Mouse (Mus musculus) limb, embryonic 10.5 days (tissue): ENCODE measurements around the gene Cyp2j6. TPM values are rescaled to one million over a fixed set of nuclear protein-coding genes. Genes with fewer than 3 reads are reported as not detected.
"Not testable (repeated sequence)": the region's sequence is repeated elsewhere in the genome, so short reads cannot be mapped to it uniquely, and the experiment has no call there.

ENCODE experiments used
- DNase-seq: peaks from one replicate; pipeline ENCODE4 v3.0.0-alpha.2; 2017; ENCODE audit warnings: low spot score
- H3K27ac ChIP-seq: fragments of 300-500 bp; sonication (generic); 2 replicates; pipeline ENCODE4 v1.5.1; 2016; ENCODE audit warnings: mild to moderate bottlenecking
- H3K27me3 ChIP-seq: fragments of 300-500 bp; sonication (generic); 2 replicates; pipeline ENCODE4 v1.6.1; 2016; ENCODE audit warnings: low read depth, mild to moderate bottlenecking; ENCODE audit not compliant: poor library complexity, severe bottlenecking
- H3K36me3 ChIP-seq: fragments of 300-500 bp; sonication (generic); 2 replicates; pipeline ENCODE4 v1.6.1; 2016; ENCODE audit warnings: mild to moderate bottlenecking, moderate library complexity
- H3K4me1 ChIP-seq: fragments of 300-500 bp; sonication (generic); 2 replicates; pipeline ENCODE4 v1.6.1; 2016
- H3K4me3 ChIP-seq: fragments of 300-500 bp; sonication (generic); 2 replicates; pipeline ENCODE4 v1.5.1; 2016; ENCODE audit warnings: mild to moderate bottlenecking, moderate library complexity
- H3K9me3 ChIP-seq: fragments of 300-500 bp; sonication (generic); replicated peaks from 2 replicates; pipeline ENCODE4 v1.6.1; 2016; ENCODE audit warnings: mild to moderate bottlenecking
- WGBS: fragments of 180-500 bp; shearing (Covaris S2); methylation state at CpG from one replicate; pipeline ENCODE4 v1.1.7; 2016; 5-methylcytosine and 5-hydroxymethylcytosine counted together
- polyA plus RNA-seq: library from polyadenylated mRNA; unstranded; fragments of >200 nt; fragmentation: Nextera tagmentation; extraction: Ambion mirVana; gene quantifications from 2 replicates; pipeline ENCODE4 v1.2.1, GENCODE M21; 2016

Cyp2j6 gene
- 3.4 and 5.1 TPM in 2 replicates for polyA plus RNA-seq

- Histone ChIP-seq H3K4me1 (0 out of 2 replicates have a peak, but pooled peaks cover 8% of the 10 kb centered on the region), H3K27me3 (no peaks in the 10 kb centered on the region), H3K27ac (peak within 1 kb of the TSS; percentile 90), H3K4me3 (peak within 1 kb of the TSS; percentile 68), H3K9me3 (no peaks in the 10 kb centered on the region), H3K36me3 (no peaks in the 10 kb centered on the region)
- peak; percentile 69 for DNase-seq
- 5% methylated on average over 16 of the region's 16 CpGs for WGBS
These were observed at the start of gene Cyp2j6 for GRCm38 (mm10) chr4:96553133-96553819. TSS of gene Cyp2j6 (minus strand) at chr4:96553661.

- Histone ChIP-seq H3K27ac (no peak overlapping the region), H3K4me1 (0 out of 2 replicates have a peak, but pooled peaks cover 8% of the 10 kb centered on the region), H3K36me3 (no peaks in the 10 kb centered on the region), H3K4me3 (peak overlapping the region; percentile 47; the same call in 1 of the 2 replicates), H3K27me3 (no peaks in the 10 kb centered on the region), H3K9me3 (no peaks in the 10 kb centered on the region)
- WGBS: 58% methylated on average over 4 of the region's 4 CpGs
- DNase-seq: no peak
These were observed 38.3 kb upstream of the Cyp2j6 start for GRCm38 (mm10) chr4:96591791-96592150.

GRCm38 (mm10) chr4:96590911-96591790, 37.7 kb upstream of the Cyp2j6 start, which contains the start of gene Cyp2j9:
TSS of gene Cyp2j9 (minus strand) at chr4:96591578.
- DNase-seq: peak; percentile 43
- Histone ChIP-seq H3K27me3 (no peaks in the 10 kb centered on the region), H3K4me3 (peak within 1 kb of the TSS; percentile 47), H3K36me3 (no peaks in the 10 kb centered on the region), H3K27ac (peak within 1 kb of the TSS; percentile 76), H3K9me3 (no peaks in the 10 kb centered on the region), H3K4me1 (0 out of 2 replicates have a peak, but pooled peaks cover 8% of the 10 kb centered on the region)
- WGBS: 11% methylated on average over 18 of the region's 18 CpGs

- no peak overlapping the region for H3K27ac ChIP-seq
- H3K27me3 ChIP-seq: no peaks in the 10 kb centered on the region
- no peaks in the 10 kb centered on the region for H3K36me3 ChIP-seq
- no peaks in the 10 kb centered on the region for H3K4me1 ChIP-seq
- no peak overlapping the region for H3K4me3 ChIP-seq
- no peak for DNase-seq
- H3K9me3 ChIP-seq: no peaks in the 10 kb centered on the region
- WGBS: 90% methylated on average over 1 of the region's 1 CpGs
These were observed 28.1 kb upstream of the Cyp2j6 start for GRCm38 (mm10) chr4:96581425-96582088.

GRCm38 (mm10) chr4:96580351-96580750, 26.9 kb upstream of the Cyp2j6 start:
- not testable (repeated sequence) for H3K4me1 ChIP-seq, H3K9me3 ChIP-seq, H3K4me3 ChIP-seq, H3K27me3 ChIP-seq, H3K36me3 ChIP-seq, H3K27ac ChIP-seq, DNase-seq
- 55% methylated on average over 6 of the region's 6 CpGs for WGBS

- no peak overlapping the region for H3K4me3 ChIP-seq
- DNase-seq: no peak
- no peaks in the 10 kb centered on the region for H3K4me1 ChIP-seq
- no peaks in the 10 kb centered on the region for H3K36me3 ChIP-seq
- 61% methylated on average over 3 of the region's 3 CpGs for WGBS
- no peaks in the 10 kb centered on the region for H3K27me3 ChIP-seq
- H3K27ac ChIP-seq: no peak overlapping the region
- no peaks in the 10 kb centered on the region for H3K9me3 ChIP-seq
These were observed 16.0 kb upstream of the Cyp2j6 start for GRCm38 (mm10) chr4:96569442-96569841.

GRCm38 (mm10) chr4:96567988-96568387, 14.5 kb upstream of the Cyp2j6 start:
- Histone ChIP-seq H3K27ac (no peak overlapping the region), H3K9me3 (no peaks in the 10 kb centered on the region), H3K4me3 (no peak overlapping the region), H3K36me3 (no peaks in the 10 kb centered on the region), H3K27me3 (no peaks in the 10 kb centered on the region), H3K4me1 (no peaks in the 10 kb centered on the region)
- WGBS: 82% methylated on average over 1 of the region's 1 CpGs
- no peak for DNase-seq

- Histone ChIP-seq H3K36me3 (no peaks in the 10 kb centered on the region), H3K27ac (no peak overlapping the region), H3K9me3 (no peaks in the 10 kb centered on the region), H3K27me3 (no peaks in the 10 kb centered on the region), H3K4me1 (no peaks in the 10 kb centered on the region), H3K4me3 (no peak overlapping the region)
- DNase-seq: no peak
These were observed 12.3 kb upstream of the Cyp2j6 start for GRCm38 (mm10) chr4:96565808-96566207.

- Histone ChIP-seq H3K27me3 (no peaks in the 10 kb centered on the region), H3K9me3 (no peaks in the 10 kb centered on the region), H3K4me1 (no peaks in the 10 kb centered on the region), H3K27ac (no peak overlapping the region), H3K4me3 (no peak overlapping the region), H3K36me3 (no peaks in the 10 kb centered on the region)
- no peak for DNase-seq
- WGBS: 90% methylated on average over 1 of the region's 1 CpGs
These were observed 7.0 kb upstream of the Cyp2j6 start for GRCm38 (mm10) chr4:96560464-96560863.

- Histone ChIP-seq H3K36me3 (no peaks in the 10 kb centered on the region), H3K4me3 (no peak overlapping the region), H3K4me1 (no peaks in the 10 kb centered on the region), H3K27me3 (no peaks in the 10 kb centered on the region), H3K27ac (no peak overlapping the region), H3K9me3 (no peaks in the 10 kb centered on the region)
- no peak for DNase-seq
- WGBS: 78% methylated on average over 1 of the region's 1 CpGs
These were observed 6.3 kb upstream of the Cyp2j6 start for GRCm38 (mm10) chr4:96559781-96560180.

GRCm38 (mm10) chr4:96551619-96552018, 1.8 kb downstream of the Cyp2j6 start:
- Histone ChIP-seq H3K36me3 (no peaks in the 10 kb centered on the region), H3K27me3 (no peaks in the 10 kb centered on the region), H3K27ac (no peak overlapping the region), H3K9me3 (no peaks in the 10 kb centered on the region), H3K4me3 (no peak overlapping the region), H3K4me1 (0 out of 2 replicates have a peak, but pooled peaks cover 8% of the 10 kb centered on the region)
- no peak for DNase-seq
- WGBS: 94% methylated on average over 3 of the region's 3 CpGs

GRCm38 (mm10) chr4:96545976-96546375, 7.5 kb downstream of the Cyp2j6 start:
- DNase-seq: no peak
- H3K4me1 ChIP-seq: no peaks in the 10 kb centered on the region
- WGBS: 81% methylated on average over 1 of the region's 1 CpGs
- no peak overlapping the region for H3K27ac ChIP-seq
- H3K4me3 ChIP-seq: no peak overlapping the region
- H3K36me3 ChIP-seq: no peaks in the 10 kb centered on the region
- no peaks in the 10 kb centered on the region for H3K27me3 ChIP-seq
- no peaks in the 10 kb centered on the region for H3K9me3 ChIP-seq

GRCm38 (mm10) chr4:96525772-96526171, 27.7 kb downstream of the Cyp2j6 start:
- H3K4me1 ChIP-seq: no peaks in the 10 kb centered on the region

More at GRCm38 (mm10) chr4:96525772-96526171, 27.7 kb downstream of the Cyp2j6 start:
- H3K27me3 ChIP-seq: no peaks in the 10 kb centered on the region
- no peak for DNase-seq
- no peaks in the 10 kb centered on the region for H3K9me3 ChIP-seq
- no peak overlapping the region for H3K4me3 ChIP-seq
- peaks cover 4% of the 10 kb centered on the region; the same call in 1 of the 2 replicates for H3K36me3 ChIP-seq
- 36% methylated on average over 1 of the region's 1 CpGs for WGBS
- H3K27ac ChIP-seq: no peak overlapping the region
